Mouse (Mus musculus): ENCODE measurements around the gene Isoc2a. TPM values are rescaled to one million over a fixed set of nuclear protein-coding genes. Genes with fewer than 3 reads are reported as not detected.

Isoc2a gene
- polyA plus RNA-seq, 1 experiment from 2014 or later = 1.2 TPM

GRCm38 (mm10) chr7:4928323-4928722 is 51.4 kb downstream of the Isoc2a start:
- 65% methylated on average over 17 of the region's 17 CpGs for WGBS
- Histone ChIP-seq H3K27me3 (no peaks in the 10 kb centered on the region), H3K9ac (0 out of 2 replicates have a peak overlapping the region, but pooled peaks have one; percentile 0), H3K4me2 (replicated peaks) (no peak overlapping the region), H3K9me3 (no peaks in the 10 kb centered on the region), H3K36me3 (no peaks in the 10 kb centered on the region), H3K27ac (no peak overlapping the region), H3K4me1 (peaks cover 47% of the 10 kb centered on the region), H3K4me3 (no peak overlapping the region)
- no peak for ATAC-seq (ENCODE audit: low FRiP score, low read depth)

GRCm38 (mm10) chr7:4933103-4933502 is 56.1 kb downstream of the Isoc2a start:
- H3K4me2 ChIP-seq (replicated peaks) = no peak overlapping the region
- no peaks in the 10 kb centered on the region for H3K27me3 ChIP-seq
- 69% methylated on average over 12 of the region's 12 CpGs for WGBS
- H3K4me1 ChIP-seq = no peaks in the 10 kb centered on the region
- no peaks in the 10 kb centered on the region for H3K9me3 ChIP-seq
- no peak for ATAC-seq (ENCODE audit: low FRiP score, low read depth)
- no peak overlapping the region for H3K9ac ChIP-seq
- no peak overlapping the region for H3K27ac ChIP-seq
- H3K36me3 ChIP-seq = no peaks in the 10 kb centered on the region
- no peak overlapping the region for H3K4me3 ChIP-seq

GRCm38 (mm10) chr7:4934160-4934914 is 57.4 kb downstream of the Isoc2a start:
- H3K9me3 ChIP-seq = no peaks in the 10 kb centered on the region
- H3K36me3 ChIP-seq = no peaks in the 10 kb centered on the region
- H3K27ac ChIP-seq = no peak overlapping the region
- H3K9ac ChIP-seq = no peak overlapping the region
- H3K4me1 ChIP-seq = no peaks in the 10 kb centered on the region
- no peaks in the 10 kb centered on the region for H3K27me3 ChIP-seq
- ATAC-seq (ENCODE audit: low FRiP score, low read depth) = no peak
- no peak overlapping the region for H3K4me2 ChIP-seq (replicated peaks)
- WGBS = 81% methylated on average over 4 of the region's 4 CpGs
- no peak overlapping the region for H3K4me3 ChIP-seq

GRCm38 (mm10) chr7:4936832-4937231 is 59.9 kb downstream of the Isoc2a start:
- H3K27me3 ChIP-seq = no peaks in the 10 kb centered on the region
- 81% methylated on average over 10 of the region's 10 CpGs for WGBS
- no peak for ATAC-seq (ENCODE audit: low FRiP score, low read depth)
- H3K36me3 ChIP-seq = no peaks in the 10 kb centered on the region
- no peak overlapping the region for H3K4me2 ChIP-seq (replicated peaks)
- H3K9me3 ChIP-seq = no peaks in the 10 kb centered on the region
- H3K9ac ChIP-seq = no peak overlapping the region
- no peaks in the 10 kb centered on the region for H3K4me1 ChIP-seq
- H3K27ac ChIP-seq = no peak overlapping the region
- no peak overlapping the region for H3K4me3 ChIP-seq

- Histone ChIP-seq H3K9ac (no peak overlapping the region), H3K4me2 (replicated peaks) (no peak overlapping the region), H3K4me1 (no peaks in the 10 kb centered on the region), H3K9me3 (no peaks in the 10 kb centered on the region), H3K27me3 (no peaks in the 10 kb centered on the region), H3K36me3 (no peaks in the 10 kb centered on the region), H3K27ac (no peak overlapping the region), H3K4me3 (no peak overlapping the region)
- no peak for ATAC-seq (ENCODE audit: low FRiP score, low read depth)
- WGBS = 69% methylated on average over 11 of the region's 11 CpGs
These were observed 60.4 kb downstream of the Isoc2a start for GRCm38 (mm10) chr7:4937392-4937791.

GRCm38 (mm10) chr7:4938456-4938855 is 61.5 kb downstream of the Isoc2a start:
- Histone ChIP-seq H3K36me3 (no peaks in the 10 kb centered on the region), H3K4me1 (peaks cover 2% of the 10 kb centered on the region; the same call in 1 of the 2 replicates), H3K27me3 (no peaks in the 10 kb centered on the region), H3K27ac (no peak overlapping the region), H3K4me3 (no peak overlapping the region), H3K4me2 (replicated peaks) (no peak overlapping the region), H3K9me3 (no peaks in the 10 kb centered on the region), H3K9ac (no peak overlapping the region)
- no peak for ATAC-seq (ENCODE audit: low FRiP score, low read depth)
- 37% methylated on average over 2 of the region's 2 CpGs for WGBS

- 14% methylated on average over 9 of the region's 9 CpGs for WGBS
- Histone ChIP-seq H3K4me3 (no peak overlapping the region), H3K4me1 (peaks cover 4% of the 10 kb centered on the region; the same call in 1 of the 2 replicates), H3K9ac (no peak overlapping the region), H3K36me3 (no peaks in the 10 kb centered on the region), H3K9me3 (no peaks in the 10 kb centered on the region), H3K27me3 (no peaks in the 10 kb centered on the region), H3K27ac (no peak overlapping the region), H3K4me2 (replicated peaks) (no peak overlapping the region)
- ATAC-seq (ENCODE audit: low FRiP score, low read depth) = peak; percentile 48; the same call in 1 of the 2 replicates
These were observed 63.1 kb downstream of the Isoc2a start for GRCm38 (mm10) chr7:4940068-4940479.

GRCm38 (mm10) chr7:4942673-4943072 is 65.7 kb downstream of the Isoc2a start:
- Histone ChIP-seq H3K27me3 (no peaks in the 10 kb centered on the region), H3K4me1 (peaks cover 7% of the 10 kb centered on the region; the same call in 1 of the 2 replicates), H3K27ac (no peak overlapping the region), H3K4me3 (no peak overlapping the region), H3K4me2 (replicated peaks) (no peak overlapping the region), H3K9me3 (no peaks in the 10 kb centered on the region), H3K9ac (no peak overlapping the region), H3K36me3 (no peaks in the 10 kb centered on the region)
- WGBS = 53% methylated on average over 5 of the region's 5 CpGs
- no peak for ATAC-seq (ENCODE audit: low FRiP score, low read depth)

GRCm38 (mm10) chr7:4943223-4943815 is 66.4 kb downstream of the Isoc2a start:
- no peaks in the 10 kb centered on the region for H3K36me3 ChIP-seq
- peak; percentile 63 for ATAC-seq (ENCODE audit: low FRiP score, low read depth)
- H3K4me3 ChIP-seq = peak overlapping the region; percentile 33
- H3K4me1 ChIP-seq = peaks cover 7% of the 10 kb centered on the region; the same call in 1 of the 2 replicates
- no peak overlapping the region for H3K27ac ChIP-seq
- no peak overlapping the region for H3K9ac ChIP-seq
- peak overlapping the region; percentile 59 for H3K4me2 ChIP-seq (replicated peaks)
- H3K27me3 ChIP-seq = no peaks in the 10 kb centered on the region
- no peaks in the 10 kb centered on the region for H3K9me3 ChIP-seq
- 22% methylated on average over 15 of the region's 15 CpGs for WGBS

Other genes with a start within 250 kb of the Isoc2a start
- gene Tmem86b, start 245.7 kb upstream of the Isoc2a start, polyA plus RNA-seq (2015; fragmentation: Nextera tagmentation; extraction: Ambion mirVana) = 1.2 and 1.3 TPM in 2 replicates
- 9.0 and 9.9 TPM in 2 replicates for gene Ppp6r1, start 218.1 kb upstream of the Isoc2a start, polyA plus RNA-seq (2015; fragmentation: Nextera tagmentation; extraction: Ambion mirVana)
- gene Hspbp1, start 192.1 kb upstream of the Isoc2a start, polyA plus RNA-seq (2015; fragmentation: Nextera tagmentation; extraction: Ambion mirVana) = 93.6 and 95.4 TPM in 2 replicates
- 2.2 and 2.3 TPM in 2 replicates for gene Brsk1, start 186.5 kb upstream of the Isoc2a start, polyA plus RNA-seq (2015; fragmentation: Nextera tagmentation; extraction: Ambion mirVana)
- gene Tmem150b, start 151.9 kb upstream of the Isoc2a start, polyA plus RNA-seq (2015; fragmentation: Nextera tagmentation; extraction: Ambion mirVana) = 0.13 TPM in 2 replicates
- 61.6 and 65.3 TPM in 2 replicates for gene Kmt5c, start 137.0 kb upstream of the Isoc2a start, polyA plus RNA-seq (2015; fragmentation: Nextera tagmentation; extraction: Ambion mirVana)
- 67.5 and 68.6 TPM in 2 replicates for gene Cox6b2, start 124.1 kb upstream of the Isoc2a start, polyA plus RNA-seq (2015; fragmentation: Nextera tagmentation; extraction: Ambion mirVana)
- not detected in 2 replicates for gene Fam71e2, start 105.9 kb upstream of the Isoc2a start, polyA plus RNA-seq (2015; fragmentation: Nextera tagmentation; extraction: Ambion mirVana)
- 0.26 and 0.39 TPM in 2 replicates for gene Il11, start 94.3 kb upstream of the Isoc2a start, polyA plus RNA-seq (2015; fragmentation: Nextera tagmentation; extraction: Ambion mirVana)
- not detected in 2 replicates for gene Tmem190, start 94.2 kb upstream of the Isoc2a start, polyA plus RNA-seq (2015; fragmentation: Nextera tagmentation; extraction: Ambion mirVana)
- 7.3 and 7.9 TPM in 2 replicates for gene Tmem238, start 87.5 kb upstream of the Isoc2a start, polyA plus RNA-seq (2015; fragmentation: Nextera tagmentation; extraction: Ambion mirVana)
- 290 and 292 TPM in 2 replicates for gene Rpl28, start 84.3 kb upstream of the Isoc2a start, polyA plus RNA-seq (2015; fragmentation: Nextera tagmentation; extraction: Ambion mirVana)
- gene Ube2s, start 64.6 kb upstream of the Isoc2a start, polyA plus RNA-seq (2015; fragmentation: Nextera tagmentation; extraction: Ambion mirVana) = 328 and 349 TPM in 2 replicates
- 0.17 and 0.33 TPM in 2 replicates for gene Shisa7, start 32.5 kb upstream of the Isoc2a start, polyA plus RNA-seq (2015; fragmentation: Nextera tagmentation; extraction: Ambion mirVana)
- gene Isoc2b, start 6.9 kb upstream of the Isoc2a start, polyA plus RNA-seq (2015; fragmentation: Nextera tagmentation; extraction: Ambion mirVana) = 5.6 and 6.4 TPM in 2 replicates
- not detected in 2 replicates for gene Gm36210, start 29.4 kb downstream of the Isoc2a start, polyA plus RNA-seq (2015; fragmentation: Nextera tagmentation; extraction: Ambion mirVana)
- 4.2 and 4.3 TPM in 2 replicates for gene Zfp628, start 38.1 kb downstream of the Isoc2a start, polyA plus RNA-seq (2015; fragmentation: Nextera tagmentation; extraction: Ambion mirVana)
- gene Nat14, start 44.9 kb downstream of the Isoc2a start, polyA plus RNA-seq (2015; fragmentation: Nextera tagmentation; extraction: Ambion mirVana) = 3.1 and 3.3 TPM in 2 replicates
- 6.4 and 8.1 TPM in 2 replicates for gene Ssc5d, start 48.6 kb downstream of the Isoc2a start, polyA plus RNA-seq (2015; fragmentation: Nextera tagmentation; extraction: Ambion mirVana)
- gene Sbk2, start 87.3 kb downstream of the Isoc2a start, polyA plus RNA-seq (2015; fragmentation: Nextera tagmentation; extraction: Ambion mirVana) = 0.38 and 0.92 TPM in 2 replicates
- not detected in 2 replicates for gene Sbk3, start 94.0 kb downstream of the Isoc2a start, polyA plus RNA-seq (2015; fragmentation: Nextera tagmentation; extraction: Ambion mirVana)
- 35.3 and 38.5 TPM in 2 replicates for gene Zfp579, start 119.0 kb downstream of the Isoc2a start, polyA plus RNA-seq (2015; fragmentation: Nextera tagmentation; extraction: Ambion mirVana)
- gene Zfp524, start 137.3 kb downstream of the Isoc2a start, polyA plus RNA-seq (2015; fragmentation: Nextera tagmentation; extraction: Ambion mirVana) = 9.1 and 10.7 TPM in 2 replicates
- gene Fiz1, start 137.5 kb downstream of the Isoc2a start, polyA plus RNA-seq (2015; fragmentation: Nextera tagmentation; extraction: Ambion mirVana) = 44.7 and 48.6 TPM in 2 replicates
- gene Gm44973, start 138.3 kb downstream of the Isoc2a start, polyA plus RNA-seq (2015; fragmentation: Nextera tagmentation; extraction: Ambion mirVana) = 0.42 and 2.1 TPM in 2 replicates
- gene Zfp865, start 143.2 kb downstream of the Isoc2a start, polyA plus RNA-seq (2015; fragmentation: Nextera tagmentation; extraction: Ambion mirVana) = 6.0 and 8.1 TPM in 2 replicates
- gene Ccdc106, start 143.4 kb downstream of the Isoc2a start, polyA plus RNA-seq (2015; fragmentation: Nextera tagmentation; extraction: Ambion mirVana) = 44.9 and 47.8 TPM in 2 replicates
- 0.13 TPM in 1 of 2 replicates, not detected in the other for gene 4632433K11Rik, start 157.0 kb downstream of the Isoc2a start, polyA plus RNA-seq (2015; fragmentation: Nextera tagmentation; extraction: Ambion mirVana)
- 7.0 and 7.8 TPM in 2 replicates for gene Zfp784, start 161.3 kb downstream of the Isoc2a start, polyA plus RNA-seq (2015; fragmentation: Nextera tagmentation; extraction: Ambion mirVana)
- gene Zfp580, start 174.4 kb downstream of the Isoc2a start, polyA plus RNA-seq (2015; fragmentation: Nextera tagmentation; extraction: Ambion mirVana) = 42.1 and 42.8 TPM in 2 replicates
- 152 and 153 TPM in 2 replicates for gene U2af2, start 185.0 kb downstream of the Isoc2a start, polyA plus RNA-seq (2015; fragmentation: Nextera tagmentation; extraction: Ambion mirVana)
- gene Epn1, start 203.1 kb downstream of the Isoc2a start, polyA plus RNA-seq (2015; fragmentation: Nextera tagmentation; extraction: Ambion mirVana) = 62.2 and 64.6 TPM in 2 replicates
- not detected in 2 replicates for gene Rfpl4, start 239.8 kb downstream of the Isoc2a start, polyA plus RNA-seq (2015; fragmentation: Nextera tagmentation; extraction: Ambion mirVana)
- 0.26 and 0.31 TPM in 2 replicates for gene Rasl2-9, start 248.8 kb downstream of the Isoc2a start, polyA plus RNA-seq (2015; fragmentation: Nextera tagmentation; extraction: Ambion mirVana)

Data from limb, embryonic 13.5 days (tissue).